Mouse (Mus musculus) splenic B cell, adult 2 months (primary cell): ENCODE results near the gene Ptpn11.
"Not testable (repeated sequence)": the region's sequence is repeated elsewhere in the genome, so short reads cannot be mapped to it uniquely, and the experiment has no call there.

ENCODE experiments used
- DNase-seq: peaks from one replicate; pipeline ENCODE4 v3.0.0-alpha.2; 2011; ENCODE audit warnings: low read depth, low spot score
- H3K27me3 ChIP-seq: 2 replicates; pipeline ENCODE4 v1.6.1; 2012; ENCODE audit warnings: mild to moderate bottlenecking, low read length, moderate library complexity, mixed read lengths; ENCODE audit not compliant: control insufficient read depth, poor library complexity, insufficient read depth, severe bottlenecking
- H3K36me3 ChIP-seq: 2 replicates; pipeline ENCODE4 v1.6.1; 2012; ENCODE audit warnings: mild to moderate bottlenecking, low read length, moderate library complexity, mixed read lengths; ENCODE audit not compliant: control insufficient read depth, poor library complexity, insufficient read depth, severe bottlenecking

The Ptpn11 gene

DNA sequence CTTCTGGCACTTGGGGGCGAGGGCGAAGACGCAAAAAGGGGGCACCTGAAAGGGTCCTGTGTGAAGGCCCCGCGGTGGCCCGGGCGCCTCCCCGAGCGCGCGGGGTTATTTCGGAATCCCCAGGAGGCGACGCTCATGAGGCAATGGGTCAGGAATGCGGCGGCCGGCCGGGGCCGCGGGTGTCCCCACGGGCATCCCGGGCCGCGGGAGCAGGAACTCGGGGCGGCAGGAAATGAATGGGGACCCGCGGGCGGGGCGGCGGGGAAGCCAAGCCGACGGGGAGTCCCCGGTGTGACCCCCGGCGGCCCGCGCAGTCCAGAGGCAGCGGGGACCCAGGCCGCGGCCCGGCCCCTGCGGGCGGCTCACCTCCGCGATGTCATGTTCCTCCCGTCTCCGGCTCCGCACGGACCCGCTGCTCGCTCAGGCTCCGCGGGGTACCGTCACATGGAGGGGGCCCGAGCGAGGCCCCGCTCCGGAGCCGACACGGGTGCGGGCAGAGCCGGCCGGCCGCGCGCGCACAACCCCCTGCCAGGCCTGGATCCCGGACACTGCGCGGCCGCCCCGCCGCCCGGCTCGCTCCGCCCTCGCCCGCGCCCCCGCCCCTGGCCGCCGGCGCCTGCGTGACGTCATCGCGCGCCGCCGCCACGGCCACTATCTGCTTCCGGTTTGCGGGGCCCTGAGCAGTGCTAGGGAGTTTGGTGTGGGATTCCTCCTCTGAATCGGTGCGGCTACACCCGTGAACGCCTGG is at the start of gene Ptpn11:
Gene Ptpn11 (minus strand): TSS at position 562 of the 748 bp plus-strand sequence.
- no peaks in the 10 kb centered on the region for H3K36me3 ChIP-seq
- DNase-seq, result peak; percentile 86
- no peaks in the 10 kb centered on the region for H3K27me3 ChIP-seq

- no peak for DNase-seq
- H3K36me3 ChIP-seq, result no peaks in the 10 kb centered on the region
- H3K27me3 ChIP-seq, result no peaks in the 10 kb centered on the region
Observed at GRCm38 (mm10) chr5:121239846-121240245, 48.6 kb upstream of the Ptpn11 start.

- H3K36me3 ChIP-seq, result no peaks in the 10 kb centered on the region
- DNase-seq, result no peak
- H3K27me3 ChIP-seq, result no peaks in the 10 kb centered on the region
Observed at GRCm38 (mm10) chr5:121238208-121238607, 47.0 kb upstream of the Ptpn11 start.

GRCm38 (mm10) chr5:121236171-121236570 is 45.0 kb upstream of the Ptpn11 start:
- DNase-seq, result no peak
- Histone ChIP-seq H3K27me3 (no peaks in the 10 kb centered on the region), H3K36me3 (no peaks in the 10 kb centered on the region)

DNA sequence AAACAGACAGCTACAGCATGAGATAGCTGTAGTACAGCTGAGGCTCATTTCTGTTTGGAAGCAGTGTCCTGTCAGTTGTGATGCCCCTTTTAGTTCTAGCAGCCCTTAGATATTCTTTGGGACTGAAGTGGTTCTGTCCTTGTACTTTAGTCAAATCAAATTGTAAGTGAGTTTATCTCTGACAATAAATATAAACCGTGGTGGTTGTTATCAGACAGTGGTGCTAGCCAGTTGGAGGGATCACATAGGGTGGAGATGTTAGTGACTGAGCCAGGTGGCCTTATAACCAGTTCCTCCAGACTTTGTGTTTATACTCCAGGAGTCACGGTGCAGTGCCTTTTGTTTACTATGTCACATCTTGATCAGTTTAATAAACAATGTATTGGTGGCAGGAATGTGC is 42.5 kb upstream of the Ptpn11 start:
- Histone ChIP-seq H3K27me3 (no peaks in the 10 kb centered on the region), H3K36me3 (no peaks in the 10 kb centered on the region)
- no peak for DNase-seq

DNA sequence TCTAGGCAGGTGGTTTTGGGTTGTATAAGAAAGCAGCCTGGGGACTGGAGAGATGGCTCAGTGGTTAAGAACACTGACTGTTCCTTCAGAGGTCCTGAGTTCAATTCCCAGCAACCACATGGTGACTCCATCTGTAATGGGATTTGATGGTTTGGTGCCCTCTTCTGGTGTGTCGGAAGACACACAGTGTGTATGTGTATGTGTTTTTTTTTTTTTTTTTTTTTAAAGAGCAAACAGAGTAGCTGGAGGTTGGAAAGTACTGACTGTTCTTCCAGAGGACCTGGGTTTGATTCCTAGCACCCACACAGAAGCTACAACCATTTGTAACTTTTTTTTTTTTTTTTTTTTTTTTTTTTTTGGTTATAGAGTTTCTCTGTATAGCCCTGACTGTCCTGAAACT is 41.6 kb upstream of the Ptpn11 start:
- no peak for DNase-seq
- H3K36me3 ChIP-seq, result no peaks in the 10 kb centered on the region
- no peaks in the 10 kb centered on the region for H3K27me3 ChIP-seq

DNA sequence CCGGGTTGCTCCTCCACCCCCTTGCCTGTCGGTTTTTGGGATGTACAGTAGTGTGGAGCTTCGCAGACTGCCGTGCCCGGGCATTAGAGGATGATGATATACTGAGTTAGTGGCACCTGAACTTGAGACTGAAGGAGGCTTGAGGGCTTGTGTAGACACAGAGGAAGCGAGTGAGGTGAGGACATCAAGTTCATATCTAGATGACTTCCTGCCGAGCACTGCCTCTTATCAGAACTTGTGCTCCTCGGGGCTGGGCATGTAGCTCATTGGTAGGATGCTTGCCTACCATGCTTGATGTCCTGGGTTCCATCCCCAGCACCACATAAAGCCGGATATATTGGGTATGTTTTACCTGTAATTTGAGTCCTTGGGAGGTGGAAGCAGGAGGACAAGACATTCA is 39.6 kb upstream of the Ptpn11 start:
- no peak for DNase-seq
- H3K36me3 ChIP-seq, result no peaks in the 10 kb centered on the region; the same call in 1 of the 2 replicates
- no peaks in the 10 kb centered on the region for H3K27me3 ChIP-seq

DNA sequence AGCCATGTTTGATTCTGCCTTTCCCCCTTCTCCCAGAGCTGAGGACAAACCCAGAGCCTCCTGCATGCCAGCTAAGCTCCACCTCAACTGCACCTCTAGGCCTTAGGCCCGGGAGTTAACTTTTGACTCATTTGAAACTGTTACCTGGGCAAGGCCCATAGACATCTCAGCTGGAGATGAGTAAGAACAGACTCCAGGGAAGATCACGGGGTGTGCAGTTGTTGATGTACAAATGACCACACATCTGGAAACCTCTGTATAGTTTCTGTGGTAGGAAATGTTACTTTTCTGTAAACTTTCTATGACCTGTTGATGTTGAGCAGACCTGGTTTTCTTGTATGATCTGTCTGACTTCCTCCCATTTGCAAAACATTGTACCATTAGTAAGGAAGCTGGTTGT is 38.0 kb upstream of the Ptpn11 start:
- no peak for DNase-seq
- Histone ChIP-seq H3K36me3 (no peaks in the 10 kb centered on the region; the same call in 1 of the 2 replicates), H3K27me3 (no peaks in the 10 kb centered on the region)

GRCm38 (mm10) chr5:121227330-121227729 is 36.1 kb upstream of the Ptpn11 start:
- DNase-seq, H3K27me3 ChIP-seq, H3K36me3 ChIP-seq: not testable (repeated sequence)

DNA sequence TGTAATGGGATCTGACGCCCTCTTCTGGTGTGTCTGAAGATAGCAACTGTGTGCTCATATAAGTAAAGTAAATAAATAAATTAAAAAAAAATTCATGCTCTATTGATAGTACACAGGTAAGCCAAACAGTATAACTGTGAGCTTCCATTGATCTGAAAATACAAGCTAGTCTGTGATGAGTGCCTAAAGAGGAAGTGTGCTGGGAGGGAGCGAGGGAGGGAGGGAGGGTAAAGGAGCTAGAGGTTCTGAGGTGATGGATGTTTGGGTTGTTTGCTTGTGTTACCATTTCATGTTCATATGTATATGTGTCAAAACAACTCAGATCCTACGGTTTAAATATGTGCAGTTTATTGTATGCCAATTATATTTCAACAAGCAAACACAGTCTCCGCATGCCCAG is 35.6 kb upstream of the Ptpn11 start:
- Histone ChIP-seq H3K27me3 (no peaks in the 10 kb centered on the region), H3K36me3 (no peaks in the 10 kb centered on the region; the same call in 1 of the 2 replicates)
- peak; percentile 31 for DNase-seq

- DNase-seq, result no peak
- H3K36me3 ChIP-seq, result no peaks in the 10 kb centered on the region; the same call in 1 of the 2 replicates
- no peaks in the 10 kb centered on the region for H3K27me3 ChIP-seq
Observed at GRCm38 (mm10) chr5:121226406-121226805, 35.2 kb upstream of the Ptpn11 start.

- H3K27me3 ChIP-seq, result no peaks in the 10 kb centered on the region
- H3K36me3 ChIP-seq, result no peaks in the 10 kb centered on the region; the same call in 1 of the 2 replicates
- no peak for DNase-seq
Observed at GRCm38 (mm10) chr5:121225854-121226253, 34.7 kb upstream of the Ptpn11 start.

DNA sequence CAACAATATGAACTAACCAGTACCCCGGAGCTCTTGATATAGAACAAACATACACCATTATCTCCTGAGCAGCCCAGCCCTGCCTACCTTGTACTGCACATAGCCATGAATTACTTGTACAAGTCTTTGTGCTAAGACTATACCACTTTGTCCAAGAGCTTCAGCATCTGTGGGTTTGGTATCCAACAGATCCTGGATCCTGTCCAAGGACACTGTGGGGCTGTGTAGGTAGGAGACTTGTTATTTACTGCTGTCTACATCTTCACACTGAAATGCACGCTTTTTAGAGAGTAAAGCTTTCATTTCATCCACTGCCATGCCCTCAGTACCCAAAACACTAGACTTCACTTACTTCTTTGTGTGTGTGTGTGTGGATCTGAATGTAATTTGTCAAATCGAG is 33.7 kb upstream of the Ptpn11 start:
- H3K36me3 ChIP-seq, result no peaks in the 10 kb centered on the region; the same call in 1 of the 2 replicates
- no peak for DNase-seq
- no peaks in the 10 kb centered on the region for H3K27me3 ChIP-seq

GRCm38 (mm10) chr5:121224020-121224419 is 32.8 kb upstream of the Ptpn11 start:
- H3K36me3 ChIP-seq, H3K27me3 ChIP-seq, DNase-seq: not testable (repeated sequence)

DNA sequence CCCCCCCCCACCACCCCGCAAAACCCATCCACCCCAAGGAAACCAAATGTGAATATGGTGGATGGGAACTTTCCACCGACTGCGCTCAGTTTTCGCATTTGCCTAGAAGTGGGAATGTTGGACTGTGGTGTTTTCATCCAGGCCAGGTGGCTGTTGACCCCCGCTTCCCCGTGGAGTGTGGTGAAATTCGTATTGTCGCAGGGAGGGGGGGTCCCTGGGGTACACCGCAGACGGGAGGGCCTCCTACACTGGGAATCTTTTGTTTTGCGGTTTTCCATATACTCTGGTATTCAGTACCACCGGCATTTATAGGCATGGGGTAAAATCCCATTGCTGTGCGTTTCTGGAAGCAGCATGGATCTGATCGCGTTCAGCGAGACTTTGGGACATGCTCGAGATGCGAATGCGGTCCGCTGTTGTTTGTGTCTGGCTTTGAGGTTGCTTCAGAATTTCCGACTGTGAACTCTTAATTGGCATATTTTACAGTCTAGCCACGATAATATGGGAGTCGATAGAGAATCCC is 30.2 kb upstream of the Ptpn11 start:
- no peaks in the 10 kb centered on the region for H3K27me3 ChIP-seq
- no peaks in the 10 kb centered on the region for H3K36me3 ChIP-seq
- DNase-seq, result no peak
